Mouse (Mus musculus): ENCODE measurements at regions not wholly inside any gene's neighbourhood (a gene's known extent, or its start where the extent isn't known, plus 50 kb on each side); places are given as distances from the start of the nearest gene placed in this dataset.

DNA sequence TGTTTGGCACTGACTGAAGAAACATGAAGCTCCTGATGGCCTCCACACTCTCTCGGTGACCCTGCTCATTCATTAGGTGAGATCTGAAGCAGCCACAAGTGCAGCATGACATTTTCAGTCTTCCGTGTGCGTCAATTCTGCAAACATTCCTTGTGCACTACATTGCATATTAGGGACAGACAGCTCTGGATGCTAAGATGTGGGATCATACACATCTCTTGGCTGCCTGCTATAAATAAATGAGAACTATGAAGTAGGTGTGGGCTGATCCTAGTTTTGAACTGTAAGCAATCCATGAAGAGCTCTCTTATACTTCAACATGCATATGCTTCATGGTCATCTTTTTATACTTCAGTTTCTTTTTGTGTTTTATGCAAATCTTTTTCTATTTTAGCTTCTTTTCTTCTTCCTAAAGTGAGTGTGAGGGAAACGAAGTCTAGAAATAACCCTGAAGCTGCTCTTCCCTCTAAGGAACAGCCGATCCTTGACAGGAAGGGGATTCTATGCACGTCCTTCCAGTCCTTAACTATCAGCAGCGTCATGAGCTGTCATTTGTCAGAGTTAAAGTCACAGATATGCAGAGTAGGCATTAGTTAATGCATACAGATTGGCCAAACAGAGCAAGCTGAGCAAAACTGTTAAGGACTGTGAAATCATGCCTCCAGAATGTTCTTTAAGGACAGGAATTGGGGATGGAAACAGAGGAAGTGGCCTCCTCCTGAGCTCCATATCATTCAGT lies 104.1 kb upstream of the Rnaseh2b start:
- DNase-seq (ENCODE audit: low spot score), result no peak

DNA sequence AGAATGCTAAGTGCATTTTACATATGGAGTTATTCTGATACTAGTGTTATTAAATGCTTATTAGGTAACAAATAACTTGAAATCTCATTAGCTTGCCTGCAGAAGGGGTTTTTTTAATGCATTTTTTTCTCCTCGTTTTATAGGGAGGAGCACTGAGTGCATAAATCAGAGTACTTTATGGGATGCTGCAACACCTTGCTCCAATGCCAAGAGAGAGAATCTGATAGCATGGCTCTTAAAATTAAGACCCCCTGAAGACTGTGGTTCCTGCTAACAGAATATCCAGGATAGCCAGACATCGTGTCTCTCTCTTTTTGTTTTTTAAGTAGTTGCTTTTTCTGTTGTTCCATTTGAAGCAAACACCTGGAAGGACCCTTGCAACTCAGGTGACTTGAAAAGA lies 100.8 kb upstream of the Rnaseh2b start:
- DNase-seq (ENCODE audit: low spot score), result no peak

DNA sequence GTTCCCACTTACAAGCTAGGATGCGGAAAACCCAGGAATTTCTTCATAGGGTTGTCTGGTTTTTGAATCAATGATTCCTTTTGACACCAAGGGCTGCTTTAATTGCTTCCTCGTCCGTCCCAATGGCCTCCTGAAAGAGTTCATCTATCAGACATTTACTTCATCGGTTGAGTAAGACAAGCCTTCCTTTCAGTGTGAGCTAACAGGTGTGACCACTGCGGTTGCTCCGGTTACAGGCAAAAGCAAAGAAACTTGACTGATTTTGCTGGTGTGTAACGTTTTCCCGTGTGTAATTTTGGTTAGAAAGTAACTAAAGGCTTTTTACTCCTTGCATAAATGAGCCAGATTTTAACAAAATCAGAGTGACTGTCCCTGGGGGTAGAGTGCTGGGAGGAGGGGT lies 99.6 kb upstream of the Rnaseh2b start:
- no peak for DNase-seq (ENCODE audit: low spot score)

DNA sequence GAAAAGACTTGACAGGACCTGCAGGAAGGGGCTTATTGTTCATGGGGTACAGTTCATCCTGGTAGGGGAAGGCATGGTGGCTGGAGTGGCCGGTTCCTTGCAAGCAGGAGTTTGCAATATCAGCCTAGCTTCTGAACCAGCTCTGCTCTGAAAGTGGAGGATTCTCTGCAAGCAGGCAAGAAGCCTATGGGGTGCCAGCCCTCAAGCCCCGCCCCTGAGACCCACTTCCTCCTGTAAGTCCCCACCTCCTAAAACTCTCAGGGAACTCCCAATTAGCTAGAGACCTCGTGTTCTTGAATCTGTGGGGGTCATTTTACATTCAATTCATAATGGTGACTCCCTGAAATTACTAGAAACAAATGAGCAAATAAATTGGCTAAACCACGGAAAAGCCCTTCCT lies 99.0 kb upstream of the Rnaseh2b start:
- no peak for DNase-seq (ENCODE audit: low spot score)

DNA sequence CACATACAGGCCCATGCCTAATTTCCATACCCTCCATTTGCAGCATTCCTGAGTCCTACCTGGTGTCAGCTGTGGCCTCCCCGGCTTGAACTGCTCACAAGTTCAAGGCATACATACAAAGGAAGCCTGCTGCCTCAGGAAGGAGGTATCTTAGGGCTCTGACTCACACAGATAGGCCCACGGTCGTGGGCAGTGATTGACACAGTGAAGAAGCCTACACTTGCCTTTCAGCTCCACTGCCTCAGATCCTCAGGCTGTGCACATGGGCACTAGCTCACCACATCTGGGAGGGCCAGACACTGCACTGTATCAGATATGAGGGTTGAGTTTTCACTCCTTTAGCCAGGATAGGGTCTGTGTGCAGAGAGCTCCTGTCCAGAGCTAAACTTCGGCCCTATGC lies 95.6 kb upstream of the Rnaseh2b start:
- no peak for DNase-seq (ENCODE audit: low spot score)

DNA sequence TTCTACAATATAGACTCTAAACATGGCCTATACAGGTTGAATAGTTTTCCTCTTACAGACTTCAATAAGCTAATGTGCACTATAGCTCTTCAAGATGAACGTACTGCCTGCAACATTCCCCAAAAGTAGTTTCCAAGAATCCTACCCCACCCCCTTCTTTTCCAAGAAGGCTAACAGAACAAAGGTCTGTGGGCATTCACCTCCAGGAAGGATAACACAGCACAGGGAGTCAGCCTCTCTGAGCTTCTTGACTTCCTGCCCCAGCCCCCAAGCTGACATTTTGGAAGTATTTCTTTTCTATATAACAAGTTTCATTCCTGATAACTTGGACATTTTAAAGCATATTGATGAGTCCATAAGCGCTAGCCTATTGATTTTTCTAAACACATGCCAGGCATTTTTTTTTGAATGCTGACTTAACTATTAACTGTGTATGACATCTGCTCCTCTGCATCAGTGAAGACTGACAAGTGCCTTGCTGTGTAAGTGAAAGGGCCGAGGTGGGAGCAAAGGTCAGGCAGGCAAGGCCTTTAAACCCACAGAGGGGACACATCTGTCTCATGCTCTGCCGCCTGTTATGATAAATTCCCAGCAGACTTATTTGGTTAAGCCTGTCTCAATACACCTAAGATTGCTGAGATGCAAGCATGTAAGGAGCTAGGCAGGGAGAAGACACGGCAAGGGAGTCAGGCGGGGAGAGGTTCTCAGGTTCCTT lies 93.8 kb upstream of the Rnaseh2b start:
- no peak for DNase-seq (ENCODE audit: low spot score)

DNA sequence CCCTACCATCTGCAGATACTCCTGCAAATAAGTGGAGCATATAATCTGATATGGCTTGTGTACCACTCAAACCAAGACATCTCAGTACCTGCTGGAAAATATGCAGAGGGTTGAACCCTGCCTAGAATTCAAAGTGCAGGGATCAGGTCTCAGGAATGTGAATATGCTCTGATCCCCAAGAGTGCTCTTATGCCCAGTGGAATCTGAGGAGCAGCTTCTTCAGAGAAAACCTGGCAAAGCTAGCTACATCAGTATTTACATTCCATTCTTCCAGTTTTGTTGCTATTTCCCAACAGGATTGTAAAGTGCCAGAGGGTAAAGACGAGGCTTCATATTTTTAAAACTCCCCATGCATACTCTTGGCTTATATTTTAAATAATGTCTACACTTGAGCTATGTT lies 77.3 kb upstream of the Rnaseh2b start:
- DNase-seq (ENCODE audit: low spot score), result no peak

DNA sequence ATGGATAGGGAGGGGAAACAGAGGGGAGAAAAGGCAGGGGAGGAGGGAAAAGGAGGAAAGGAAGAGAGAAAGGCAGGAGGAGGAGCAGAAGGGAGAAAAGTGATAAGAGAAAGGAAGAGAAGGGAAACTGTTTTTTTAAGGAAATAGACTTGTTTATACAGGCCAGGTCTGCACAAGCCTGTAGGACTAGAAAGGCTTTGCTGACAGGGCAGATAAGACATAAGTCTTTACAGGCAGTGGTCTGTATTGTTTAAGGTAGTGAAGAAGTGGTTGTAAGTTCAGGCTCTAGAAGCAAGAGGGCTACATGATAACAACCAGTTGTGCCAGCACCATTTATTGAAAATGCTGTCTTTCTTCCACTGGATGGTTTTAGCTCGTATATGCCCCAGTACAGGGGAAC lies 75.4 kb upstream of the Rnaseh2b start:
- no peak for DNase-seq (ENCODE audit: low spot score)

DNA sequence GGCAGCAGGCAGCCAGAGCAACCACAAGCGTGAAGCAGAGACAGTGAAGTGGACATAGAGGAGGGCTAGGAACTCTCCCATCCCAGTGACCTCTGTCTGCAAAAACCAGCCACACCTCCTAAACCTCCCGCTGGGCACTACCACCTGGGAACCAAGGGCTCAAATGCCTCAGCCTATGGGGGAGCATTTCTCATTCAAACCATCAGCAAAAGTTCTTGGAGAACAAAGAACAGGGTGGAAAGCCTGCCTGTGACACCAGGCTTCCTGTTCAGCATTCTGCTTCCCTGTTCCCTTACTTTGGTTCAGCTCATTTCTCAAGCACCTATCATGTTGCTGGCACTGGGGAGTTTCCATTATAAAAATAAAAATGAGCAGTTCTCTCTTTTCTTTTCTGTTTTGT lies 74.4 kb upstream of the Rnaseh2b start:
- DNase-seq (ENCODE audit: low spot score), result no peak

DNA sequence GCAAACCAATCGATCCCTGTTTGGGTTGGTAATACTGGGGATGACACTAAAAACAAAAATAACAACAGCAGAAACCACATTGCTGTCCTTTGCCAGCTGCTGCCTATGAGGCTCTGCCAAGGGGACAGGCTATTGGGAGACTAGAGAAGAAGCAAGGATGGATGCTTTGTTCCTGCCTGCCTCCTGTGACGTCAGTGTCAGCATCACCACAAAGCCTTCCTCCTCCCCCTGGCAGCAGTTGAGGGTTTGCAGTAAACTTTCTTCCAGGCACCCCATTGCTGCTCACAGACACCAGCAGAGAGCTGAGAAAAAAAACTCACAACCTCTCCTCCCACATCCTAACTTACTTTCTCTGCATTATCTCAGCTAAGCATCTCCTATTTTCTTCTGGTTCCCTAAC lies 73.7 kb upstream of the Rnaseh2b start:
- no peak for DNase-seq (ENCODE audit: low spot score)

DNA sequence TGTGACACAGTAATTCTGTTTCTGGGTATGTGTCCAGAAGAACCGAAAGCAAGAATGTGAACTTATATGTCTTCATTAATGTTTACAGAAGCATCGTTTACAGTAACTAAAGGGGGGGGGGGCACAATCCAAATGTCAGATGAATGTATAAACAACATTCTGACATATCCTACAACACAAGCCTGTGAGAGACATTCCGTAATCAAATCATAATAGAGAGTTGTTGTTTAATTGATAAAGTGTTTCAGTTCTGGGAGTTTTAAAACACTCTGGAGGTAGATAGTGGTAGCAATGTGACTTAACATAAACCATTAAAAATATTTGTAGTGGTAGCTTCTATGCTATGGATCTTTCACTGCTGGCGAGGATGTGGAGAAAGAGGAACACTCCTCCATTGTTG lies 71.6 kb upstream of the Rnaseh2b start:
- DNase-seq (ENCODE audit: low spot score), result no peak
